Comparison of ENCODE assay signal across 18 mouse cellular contexts in genomic region chr10:42838736-42839135, GRCm38 (mm10).
"Had no signal": no experiment of that assay in that cellular context is flagged by ENCODE, and none has a peak within 500 bp of the region (broad histone marks: within the 10 kb centered on the region; RNA-seq: fewer than 3 reads in every experiment).

No protein-coding gene starts in this region.

- H3K4me3 ChIP-seq: limb, embryonic 13.5 days; megakaryocyte, embryonic 14.5 days; midbrain, embryonic 15.5 days; neural tube, embryonic 15.5 days had no signal

- DNase-seq: kidney, adult 11 months; kidney, adult 9 months; kidney, postnatal 36 days; layer of hippocampus, adult 9-11 months; layer of hippocampus, postnatal 36 days; lung, adult 18-20 months; lung, postnatal 36 days; right cerebral cortex, postnatal 4 days; spleen, adult 18-20 months; thymus, postnatal 14 days had no signal

- H3K4me1 ChIP-seq: neural tube, embryonic 15.5 days had no signal

- H3K27ac ChIP-seq: kidney, postnatal 0 days; limb, embryonic 13.5 days; liver, embryonic 14.5 days; midbrain, embryonic 15.5 days; neural tube, embryonic 15.5 days; stomach, postnatal 0 days had no signal

- H3K27me3 ChIP-seq: limb, embryonic 13.5 days; megakaryocyte, embryonic 14.5 days; midbrain, embryonic 15.5 days; neural tube, embryonic 15.5 days had no signal

- ATAC-seq: lung, postnatal 0 days; midbrain, embryonic 15.5 days had no signal
